Mouse (Mus musculus): Measurements from ENCODE around the gene Cd300ld. TPM values are rescaled to one million over a fixed set of nuclear protein-coding genes. Genes with fewer than 3 reads are reported as not detected.
"Not testable (repeated sequence)": the region's sequence is repeated elsewhere in the genome, so short reads cannot be mapped to it uniquely, and the experiment has no call there.

The Cd300ld gene
- 0.48 and 0.59 TPM in 2 replicates for polyA plus RNA-seq (2015; fragmentation: Nextera tagmentation; extraction: Ambion mirVana)

DNA sequence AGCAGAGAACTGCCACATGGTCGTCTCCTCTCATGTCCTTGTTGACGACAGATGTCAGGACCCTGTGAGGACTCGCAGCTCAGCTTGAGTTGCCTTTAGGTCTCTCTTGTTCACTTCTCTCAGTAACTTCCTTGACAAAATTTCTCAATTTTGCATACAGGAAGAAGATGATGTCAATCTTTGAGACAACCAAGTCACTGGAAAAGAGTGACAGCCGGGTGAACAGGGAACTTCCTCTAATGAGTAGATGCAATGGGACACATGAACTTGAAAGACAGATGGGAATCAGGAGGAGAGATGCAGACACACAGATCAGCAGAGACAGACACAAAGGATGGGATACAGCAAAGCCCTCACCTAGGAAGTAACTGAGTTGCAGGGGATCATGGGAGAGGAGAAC, at the start of gene Cd300ld:
Cd300ld (minus strand) TSS at position 130 of the 400 bp plus-strand sequence.
- ATAC-seq (ENCODE audit: low read depth): no peak
- H3K27me3 ChIP-seq: no peaks in the 10 kb centered on the region

DNA sequence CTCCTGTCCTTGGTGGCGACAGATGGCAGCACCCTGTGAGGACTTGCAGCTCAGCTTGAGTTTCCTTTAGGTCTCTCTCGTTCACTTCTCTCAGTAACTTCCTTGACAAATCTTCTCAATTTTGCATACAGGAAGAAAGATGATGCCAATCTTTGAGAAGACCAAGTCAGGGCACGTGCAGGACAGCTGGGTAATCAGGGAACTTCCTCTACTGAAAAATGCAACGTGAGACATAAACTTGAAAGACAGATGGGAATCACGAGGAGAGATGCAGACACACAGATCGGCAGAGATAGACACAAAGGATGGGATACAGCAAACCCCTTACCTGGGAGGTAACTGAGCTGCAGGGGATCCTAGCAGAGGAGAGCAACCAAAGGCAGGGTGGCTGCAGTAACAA, 47.9 kb upstream of the Cd300ld start, which contains the start of gene Cd300ld5:
Cd300ld5 (minus strand) TSS at position 101 of the 400 bp plus-strand sequence.
- H3K4me1 ChIP-seq (replicated peaks); H3K4me2 ChIP-seq; H3K27me3 ChIP-seq; ATAC-seq (ENCODE audit: low read depth); H3K27ac ChIP-seq; H3K9ac ChIP-seq; H3K9me3 ChIP-seq (replicated peaks); H3K36me3 ChIP-seq; DNase-seq; H3K4me3 ChIP-seq (replicated peaks): not testable (repeated sequence)
- WGBS (ENCODE audit: insufficient replicate concordance): no CpG with 5 or more reads among the region's 6 CpGs

More for the DNA sequence above, at the start of gene Cd300ld:
- Histone ChIP-seq H3K9me3 (replicated peaks) (no peaks in the 10 kb centered on the region), H3K4me2 (no peak within 1 kb of the TSS), H3K9ac (no peak within 1 kb of the TSS), H3K27ac (no peak within 1 kb of the TSS), H3K36me3 (no peaks in the 10 kb centered on the region), H3K4me3 (replicated peaks) (no peak within 1 kb of the TSS), H3K4me1 (replicated peaks) (no peaks in the 10 kb centered on the region)
- no peak for DNase-seq
- WGBS (ENCODE audit: insufficient replicate concordance): 28% methylated on average over 4 of the region's 4 CpGs

GRCm38 (mm10) chr11:115026912-115027311, 37.2 kb upstream of the Cd300ld start, which contains the start of gene Cd300ld4:
Cd300ld4 (minus strand) TSS chr11:115027012.
- H3K4me3 ChIP-seq (replicated peaks); H3K4me1 ChIP-seq (replicated peaks); H3K9me3 ChIP-seq (replicated peaks); H3K4me2 ChIP-seq; H3K27me3 ChIP-seq; ATAC-seq (ENCODE audit: low read depth); H3K36me3 ChIP-seq; H3K9ac ChIP-seq; H3K27ac ChIP-seq; DNase-seq: not testable (repeated sequence)
- WGBS (ENCODE audit: insufficient replicate concordance): no CpG with 5 or more reads among the region's 6 CpGs

DNA sequence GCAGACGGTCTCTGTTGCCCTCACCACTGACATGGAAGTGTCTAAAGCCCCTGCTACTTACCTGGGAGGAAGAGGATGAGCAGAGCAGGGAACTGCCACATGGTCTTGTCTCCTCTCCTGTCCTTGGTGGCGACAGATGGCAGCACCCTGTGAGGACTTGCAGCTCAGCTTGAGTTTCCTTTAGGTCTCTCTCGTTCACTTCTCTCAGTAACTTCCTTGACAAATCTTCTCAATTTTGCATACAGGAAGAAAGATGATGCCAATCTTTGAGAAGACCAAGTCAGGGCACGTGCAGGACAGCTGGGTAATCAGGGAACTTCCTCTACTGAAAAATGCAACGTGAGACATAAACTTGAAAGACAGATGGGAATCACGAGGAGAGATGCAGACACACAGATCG, 26.4 kb upstream of the Cd300ld start, which contains the start of gene Cd300ld2:
Cd300ld2 (minus strand) TSS at position 101 of the 400 bp plus-strand sequence.
- not testable (repeated sequence) for H3K36me3 ChIP-seq; DNase-seq; H3K4me1 ChIP-seq (replicated peaks); H3K4me3 ChIP-seq (replicated peaks); H3K9ac ChIP-seq; ATAC-seq (ENCODE audit: low read depth); H3K27ac ChIP-seq; H3K27me3 ChIP-seq; H3K4me2 ChIP-seq; H3K9me3 ChIP-seq (replicated peaks)
- no CpG with 5 or more reads among the region's 7 CpGs for WGBS (ENCODE audit: insufficient replicate concordance)

- Histone ChIP-seq H3K36me3 (no peaks in the 10 kb centered on the region), H3K4me2 (no peak overlapping the region), H3K9me3 (replicated peaks) (no peaks in the 10 kb centered on the region), H3K9ac (no peak overlapping the region), H3K27ac (peak overlapping the region; percentile 34; the same call in 1 of the 2 replicates), H3K27me3 (no peaks in the 10 kb centered on the region), H3K4me1 (replicated peaks) (no peaks in the 10 kb centered on the region), H3K4me3 (replicated peaks) (no peak overlapping the region)
- DNase-seq: peak; percentile 5
- ATAC-seq (ENCODE audit: low read depth): peak; percentile 23; the same call in 1 of the 2 replicates
- WGBS (ENCODE audit: insufficient replicate concordance): 21% methylated on average over 5 of the region's 5 CpGs
These were observed 14.3 kb upstream of the Cd300ld start for GRCm38 (mm10) chr11:115004070-115004469.

- Histone ChIP-seq H3K27ac (peak within 1 kb of the TSS; percentile 29; the same call in 1 of the 2 replicates), H3K4me2 (no peak within 1 kb of the TSS), H3K4me1 (replicated peaks) (no peaks in the 10 kb centered on the region), H3K36me3 (no peaks in the 10 kb centered on the region), H3K9ac (no peak within 1 kb of the TSS), H3K4me3 (replicated peaks) (no peak within 1 kb of the TSS), H3K9me3 (replicated peaks) (no peaks in the 10 kb centered on the region), H3K27me3 (no peaks in the 10 kb centered on the region)
- ATAC-seq (ENCODE audit: low read depth) (no peak), DNase-seq (no peak)
- 38% methylated on average over 7 of the region's 7 CpGs for WGBS (ENCODE audit: insufficient replicate concordance)
These were observed 11.8 kb upstream of the Cd300ld start, which contains the start of gene Cd300c2 for GRCm38 (mm10) chr11:115001474-115002040. Cd300c2 (minus strand) TSS chr11:115001880.

DNA sequence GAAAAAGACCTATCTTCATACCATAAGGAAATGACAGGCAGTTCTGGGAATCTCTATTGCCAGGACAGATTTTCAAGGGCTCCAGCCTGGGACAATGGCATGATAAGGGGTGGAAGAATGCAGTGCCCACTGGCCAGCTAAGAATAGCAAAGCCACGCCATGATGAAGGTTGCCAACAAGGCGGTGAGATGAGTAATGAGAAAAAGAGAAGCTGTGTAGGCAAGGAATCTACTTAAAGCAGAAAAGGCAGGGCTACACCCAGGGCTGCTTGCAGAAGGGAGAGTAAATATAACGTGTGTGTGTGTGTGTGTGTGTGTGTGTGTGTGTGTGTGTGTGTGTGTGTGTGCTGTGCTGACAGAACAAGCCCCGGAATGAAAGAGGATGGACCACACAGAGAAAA, 7.9 kb downstream of the Cd300ld start:
- H3K9ac ChIP-seq: no peak overlapping the region
- DNase-seq: no peak
- no peaks in the 10 kb centered on the region for H3K27me3 ChIP-seq
- no peaks in the 10 kb centered on the region for H3K36me3 ChIP-seq
- no peaks in the 10 kb centered on the region for H3K4me1 ChIP-seq (replicated peaks)
- ATAC-seq (ENCODE audit: low read depth): no peak
- H3K4me3 ChIP-seq (replicated peaks): no peak overlapping the region
- H3K4me2 ChIP-seq: no peak overlapping the region
- 51% methylated on average over 4 of the region's 4 CpGs for WGBS (ENCODE audit: insufficient replicate concordance)
- H3K27ac ChIP-seq: no peak overlapping the region
- peaks cover 5% of the 10 kb centered on the region; the same call in 1 of the 2 replicates for H3K9me3 ChIP-seq (replicated peaks)

DNA sequence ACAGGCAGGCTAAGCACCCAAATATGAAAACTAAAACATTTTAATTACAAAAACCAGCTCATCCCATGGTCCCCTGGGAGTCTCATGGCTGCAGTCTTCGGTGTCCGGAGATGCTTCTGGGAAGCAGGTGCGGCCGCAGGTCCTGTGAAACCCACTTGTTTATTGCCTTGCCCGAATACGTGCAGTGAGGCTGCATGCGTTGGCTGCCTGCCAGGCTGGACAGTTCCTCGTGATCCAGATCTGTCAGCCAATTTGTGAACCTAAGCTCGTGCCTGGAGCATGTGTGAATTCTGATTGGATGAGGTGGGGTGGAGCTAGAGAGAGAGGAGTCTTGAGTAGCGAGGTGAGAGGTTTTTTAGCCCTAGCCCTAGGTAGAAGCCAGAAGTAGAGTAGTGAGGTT, 17.0 kb downstream of the Cd300ld start:
- DNase-seq (no peak), ATAC-seq (ENCODE audit: low read depth) (no peak)
- no peak overlapping the region for H3K9ac ChIP-seq
- H3K27me3 ChIP-seq: no peaks in the 10 kb centered on the region
- no peak overlapping the region for H3K27ac ChIP-seq
- no peak overlapping the region for H3K4me2 ChIP-seq
- no peak overlapping the region for H3K4me3 ChIP-seq (replicated peaks)
- H3K36me3 ChIP-seq: no peaks in the 10 kb centered on the region
- H3K4me1 ChIP-seq (replicated peaks): no peaks in the 10 kb centered on the region
- 74% methylated on average over 10 of the region's 10 CpGs for WGBS (ENCODE audit: insufficient replicate concordance)
- peaks cover 20% of the 10 kb centered on the region; the same call in 1 of the 2 replicates for H3K9me3 ChIP-seq (replicated peaks)

DNA sequence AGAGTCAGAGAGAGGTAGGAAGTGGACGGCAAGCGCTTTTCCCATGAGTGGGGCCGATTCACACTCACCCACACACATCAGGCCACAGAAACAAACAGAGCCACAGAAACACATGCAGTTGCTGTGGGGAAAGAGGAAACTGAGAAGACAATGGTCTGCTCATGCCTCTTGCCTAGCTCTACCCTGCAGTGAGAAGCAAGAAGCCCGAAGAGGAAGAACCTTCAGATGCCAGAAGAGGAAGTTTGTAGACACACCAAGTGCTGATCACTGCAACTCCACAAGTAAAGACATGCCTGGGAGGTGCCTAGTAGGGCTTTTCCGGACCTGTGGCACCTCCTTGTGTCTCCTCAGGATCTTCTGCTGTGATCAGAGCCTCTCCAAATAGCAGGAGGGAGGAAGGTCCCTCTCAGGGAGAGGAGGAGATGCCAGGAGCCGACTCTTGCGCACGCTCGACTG, 20.9 kb downstream of the Cd300ld start, which contains the start of gene Cd300c:
Cd300c (minus strand) TSS at position 406 of the 456 bp plus-strand sequence.
- 0 out of 2 replicates have a peak, but pooled peaks have one; percentile 34 for ATAC-seq (ENCODE audit: low read depth)
- 54% methylated on average over 9 of the region's 9 CpGs for WGBS (ENCODE audit: insufficient replicate concordance)
- Histone ChIP-seq H3K27me3 (no peaks in the 10 kb centered on the region), H3K4me3 (replicated peaks) (no peak within 1 kb of the TSS), H3K9ac (no peak within 1 kb of the TSS), H3K36me3 (no peaks in the 10 kb centered on the region), H3K9me3 (replicated peaks) (peaks cover 12% of the 10 kb centered on the region; the same call in 1 of the 2 replicates), H3K4me2 (no peak within 1 kb of the TSS), H3K4me1 (replicated peaks) (no peaks in the 10 kb centered on the region), H3K27ac (no peak within 1 kb of the TSS; the same call in 1 of the 2 replicates)
- no peak for DNase-seq

DNA sequence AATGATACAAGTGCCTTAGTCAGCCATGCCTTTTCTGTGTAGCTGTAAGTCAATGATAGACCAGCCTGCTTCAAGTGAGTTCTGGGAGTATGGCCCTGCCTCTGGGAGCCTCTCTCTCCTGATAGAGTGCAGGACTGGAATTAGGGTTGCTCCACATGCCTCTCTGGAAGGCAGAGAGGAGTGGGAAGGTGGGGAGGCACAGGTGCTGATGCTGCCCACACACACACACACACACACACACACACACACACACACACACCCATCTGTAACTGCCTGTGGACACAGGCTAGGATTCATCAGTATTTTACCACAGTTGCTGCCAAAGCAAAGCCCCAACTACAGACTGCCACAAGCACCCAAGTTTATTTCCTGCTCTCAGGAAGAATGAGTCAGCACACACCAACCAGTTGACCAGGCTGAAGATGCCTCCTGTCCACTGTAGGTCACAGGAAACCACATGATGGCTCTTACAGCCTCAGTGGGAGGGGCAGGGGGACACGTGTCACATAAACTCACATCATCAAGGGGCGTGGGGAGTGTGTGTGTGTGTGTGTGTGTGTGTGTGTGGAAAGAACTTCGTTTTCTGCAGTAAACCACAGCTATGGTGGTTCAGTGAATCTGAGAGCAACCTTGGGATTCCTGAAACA, 24.4 kb downstream of the Cd300ld start:
- Histone ChIP-seq H3K4me3 (replicated peaks) (no peak overlapping the region), H3K9ac (no peak overlapping the region), H3K4me2 (no peak overlapping the region), H3K9me3 (replicated peaks) (no peaks in the 10 kb centered on the region), H3K27me3 (no peaks in the 10 kb centered on the region), H3K36me3 (no peaks in the 10 kb centered on the region), H3K4me1 (replicated peaks) (no peaks in the 10 kb centered on the region), H3K27ac (no peak overlapping the region)
- no peak for DNase-seq
- ATAC-seq (ENCODE audit: low read depth): no peak
- 18% methylated on average over 3 of the region's 3 CpGs for WGBS (ENCODE audit: insufficient replicate concordance)

DNA sequence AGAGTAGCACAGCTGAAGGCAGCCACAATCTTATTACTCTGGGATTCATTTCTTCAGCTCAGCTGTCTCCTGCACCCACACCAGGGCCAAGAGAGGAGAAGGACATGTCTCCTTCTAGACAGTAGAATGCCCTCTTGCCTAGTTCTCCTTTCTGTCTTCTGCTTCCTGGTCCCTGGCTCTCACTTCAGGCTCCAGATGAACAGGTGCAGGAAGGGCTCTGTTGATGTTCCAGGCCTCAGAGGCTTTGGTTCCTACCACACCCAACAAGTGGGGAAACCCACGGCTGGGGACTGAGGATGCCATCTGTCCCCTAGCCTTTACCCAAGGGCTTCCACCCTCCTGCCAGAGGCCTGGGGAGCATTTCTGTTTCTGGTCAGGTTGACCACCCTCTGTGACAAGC, 29.4 kb downstream of the Cd300ld start:
- DNase-seq (no peak), ATAC-seq (ENCODE audit: low read depth) (no peak)
- Histone ChIP-seq H3K4me1 (replicated peaks) (no peaks in the 10 kb centered on the region), H3K9me3 (replicated peaks) (no peaks in the 10 kb centered on the region), H3K36me3 (no peaks in the 10 kb centered on the region), H3K4me2 (no peak overlapping the region), H3K27me3 (no peaks in the 10 kb centered on the region), H3K4me3 (replicated peaks) (no peak overlapping the region), H3K9ac (no peak overlapping the region), H3K27ac (no peak overlapping the region)
- WGBS (ENCODE audit: insufficient replicate concordance): 21% methylated on average over 1 of the region's 1 CpGs
